Mouse (Mus musculus): ENCODE results near the gene Begain. TPM values are rescaled to one million over a fixed set of nuclear protein-coding genes. Genes with fewer than 3 reads are reported as not detected.

Begain gene
- polyA plus RNA-seq, 1 experiment, result 4.6 TPM

DNA sequence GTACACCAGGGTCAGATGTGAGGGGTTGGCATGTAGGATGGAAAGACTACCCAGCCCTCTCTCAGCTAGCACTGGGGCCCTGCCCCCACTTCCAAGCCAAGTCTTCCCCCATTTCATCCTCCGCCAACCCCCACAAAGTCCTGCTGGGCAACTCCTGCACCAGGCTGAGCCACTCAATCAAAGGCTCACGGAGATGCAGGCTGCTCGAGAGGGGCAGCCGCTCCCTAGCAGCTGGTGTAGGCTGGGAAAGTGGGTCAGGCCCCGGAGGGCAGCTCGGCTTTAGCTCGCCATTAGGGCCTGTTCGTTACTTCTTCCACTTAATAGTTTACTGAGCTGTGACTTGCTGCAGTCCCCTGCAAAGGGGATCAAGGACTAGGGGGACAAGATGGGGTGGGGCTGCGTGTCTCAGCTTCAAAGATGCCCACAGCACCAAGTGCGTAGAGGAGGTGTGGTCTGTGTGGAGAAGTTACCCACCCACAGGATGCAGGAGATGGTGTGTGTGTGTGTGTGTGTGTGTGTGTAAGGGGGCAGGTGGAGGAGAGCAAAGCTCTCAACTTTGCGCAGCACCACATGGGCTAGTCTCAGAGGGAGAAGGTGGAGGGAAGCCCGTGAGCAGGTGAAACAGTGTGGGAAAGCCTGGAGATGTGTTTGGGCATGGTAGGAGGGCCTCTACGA is 22.6 kb upstream of the Begain start:
- Histone ChIP-seq H3K27me3 (ENCODE audit: control insufficient read depth, insufficient read depth, low read length) (no peaks in the 10 kb centered on the region), H3K27ac (ENCODE audit: control insufficient read depth, insufficient read depth, low read depth, low read length) (no peak overlapping the region), H3K4me3 (ENCODE audit: control insufficient read depth, low read depth, low read length) (no peak overlapping the region), H3K36me3 (ENCODE audit: control insufficient read depth, insufficient read depth, low read length) (no peaks in the 10 kb centered on the region), H3K4me1 (ENCODE audit: control insufficient read depth, insufficient read depth, low read length) (peaks cover 4% of the 10 kb centered on the region)
- TF ChIP-seq CTCF (IDR thresholded peaks at IDR 0.05; ENCODE audit: control insufficient read depth, insufficient read depth, insufficient replicate concordance, low read depth, low read length) (no peak), POLR2A (IDR thresholded peaks at IDR 0.05; ENCODE audit: control insufficient read depth, low read depth, low read length) (no peak)

DNA sequence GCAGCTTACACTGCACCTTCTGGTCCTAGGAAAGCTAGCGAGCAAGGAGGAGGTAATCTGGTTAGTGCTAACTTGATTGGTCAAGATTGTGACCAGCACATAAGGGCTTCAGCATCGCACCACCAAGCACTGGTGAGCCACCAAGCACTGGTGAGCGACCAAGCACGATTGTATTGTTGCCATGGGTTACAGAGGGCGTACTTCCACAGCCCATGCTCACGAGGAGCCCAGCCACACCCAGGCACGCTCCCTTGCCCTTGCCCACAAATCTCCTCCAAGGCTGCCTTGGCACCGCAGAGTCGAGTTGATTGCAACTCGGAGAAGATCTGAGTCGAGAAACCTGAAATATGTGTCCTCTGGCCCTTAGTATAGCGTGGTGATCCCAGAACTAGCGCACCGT is 22.0 kb upstream of the Begain start:
- no peak for TF ChIP-seq POLR2A (IDR thresholded peaks at IDR 0.05; ENCODE audit: control insufficient read depth, low read depth, low read length)
- TF ChIP-seq CTCF (IDR thresholded peaks at IDR 0.05; ENCODE audit: control insufficient read depth, insufficient read depth, insufficient replicate concordance, low read depth, low read length), result no peak
- H3K4me3 ChIP-seq (ENCODE audit: control insufficient read depth, low read depth, low read length), result no peak overlapping the region
- H3K4me1 ChIP-seq (ENCODE audit: control insufficient read depth, insufficient read depth, low read length), result peaks cover 4% of the 10 kb centered on the region
- no peaks in the 10 kb centered on the region for H3K27me3 ChIP-seq (ENCODE audit: control insufficient read depth, insufficient read depth, low read length)
- H3K36me3 ChIP-seq (ENCODE audit: control insufficient read depth, insufficient read depth, low read length), result no peaks in the 10 kb centered on the region
- H3K27ac ChIP-seq (ENCODE audit: control insufficient read depth, insufficient read depth, low read depth, low read length), result no peak overlapping the region

DNA sequence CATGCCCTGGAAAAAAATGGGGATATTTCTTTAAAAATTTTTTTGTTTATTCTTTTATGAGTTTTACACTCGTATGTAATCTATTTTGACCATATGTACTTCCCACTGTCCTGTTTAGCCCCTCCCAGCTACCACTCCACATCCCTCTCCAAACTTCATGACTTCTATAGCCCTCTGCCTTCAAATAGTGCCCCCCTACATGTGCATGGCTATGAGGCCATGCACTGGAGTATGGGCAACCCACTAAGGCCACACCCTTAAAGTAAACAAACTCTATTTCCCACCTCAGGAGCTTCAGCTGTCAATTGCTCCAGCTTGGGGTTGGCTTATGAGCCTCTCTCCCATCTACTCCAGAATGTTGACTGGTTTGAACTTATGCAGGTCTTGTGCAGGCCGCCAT is 18.1 kb upstream of the Begain start:
- TF ChIP-seq CTCF (IDR thresholded peaks at IDR 0.05; ENCODE audit: control insufficient read depth, insufficient read depth, insufficient replicate concordance, low read depth, low read length), result no peak
- no peak for TF ChIP-seq POLR2A (IDR thresholded peaks at IDR 0.05; ENCODE audit: control insufficient read depth, low read depth, low read length)
- peaks cover 4% of the 10 kb centered on the region for H3K4me1 ChIP-seq (ENCODE audit: control insufficient read depth, insufficient read depth, low read length)
- H3K36me3 ChIP-seq (ENCODE audit: control insufficient read depth, insufficient read depth, low read length), result no peaks in the 10 kb centered on the region
- H3K27me3 ChIP-seq (ENCODE audit: control insufficient read depth, insufficient read depth, low read length), result no peaks in the 10 kb centered on the region
- no peak overlapping the region for H3K4me3 ChIP-seq (ENCODE audit: control insufficient read depth, low read depth, low read length)
- no peak overlapping the region for H3K27ac ChIP-seq (ENCODE audit: control insufficient read depth, insufficient read depth, low read depth, low read length)

DNA sequence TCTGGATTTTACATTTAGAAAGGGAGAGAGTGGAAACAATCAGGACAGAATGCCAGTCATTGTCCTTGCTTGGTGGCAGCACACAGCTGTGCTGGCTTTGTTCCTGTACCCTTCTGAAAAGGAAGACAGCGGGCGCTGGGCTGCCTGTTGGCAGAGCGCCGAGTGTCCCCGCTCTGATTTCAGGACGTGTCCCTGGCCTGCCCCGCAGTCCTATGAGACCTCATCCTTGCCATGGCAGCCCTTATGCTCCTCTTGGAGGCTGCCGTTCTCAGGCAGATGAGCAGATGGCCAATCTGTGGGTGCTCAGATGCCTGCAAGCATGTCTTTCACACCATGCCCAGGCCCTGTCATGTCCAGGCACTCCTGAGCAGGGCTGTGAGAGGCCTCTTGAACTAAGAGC is 17.7 kb upstream of the Begain start:
- no peaks in the 10 kb centered on the region for H3K36me3 ChIP-seq (ENCODE audit: control insufficient read depth, insufficient read depth, low read length)
- no peak overlapping the region for H3K27ac ChIP-seq (ENCODE audit: control insufficient read depth, insufficient read depth, low read depth, low read length)
- H3K4me1 ChIP-seq (ENCODE audit: control insufficient read depth, insufficient read depth, low read length), result peaks cover 4% of the 10 kb centered on the region
- H3K4me3 ChIP-seq (ENCODE audit: control insufficient read depth, low read depth, low read length), result no peak overlapping the region
- H3K27me3 ChIP-seq (ENCODE audit: control insufficient read depth, insufficient read depth, low read length), result no peaks in the 10 kb centered on the region
- TF ChIP-seq POLR2A (IDR thresholded peaks at IDR 0.05; ENCODE audit: control insufficient read depth, low read depth, low read length) (no peak), CTCF (IDR thresholded peaks at IDR 0.05; ENCODE audit: control insufficient read depth, insufficient read depth, insufficient replicate concordance, low read depth, low read length) (no peak)

DNA sequence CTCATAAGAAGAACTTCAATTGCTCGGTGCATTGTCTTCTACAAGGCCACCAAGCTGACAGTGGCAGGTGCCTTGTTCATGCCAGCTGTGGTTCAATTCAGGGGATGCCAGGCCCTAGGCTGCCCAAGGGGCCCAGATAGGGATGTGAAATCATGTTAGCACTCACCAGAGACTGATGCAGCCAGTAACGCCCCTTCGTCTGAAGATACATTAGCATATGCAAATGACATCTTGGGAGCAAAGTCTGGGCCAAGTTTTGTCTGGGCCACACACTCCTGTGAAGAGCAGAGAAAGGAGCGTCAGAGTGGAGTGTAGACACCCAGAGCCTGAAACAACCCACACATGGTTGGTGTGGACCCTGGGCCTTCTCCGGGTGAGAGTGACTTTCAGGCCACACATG is 17.0 kb upstream of the Begain start:
- Histone ChIP-seq H3K4me1 (ENCODE audit: control insufficient read depth, insufficient read depth, low read length) (peaks cover 4% of the 10 kb centered on the region), H3K27ac (ENCODE audit: control insufficient read depth, insufficient read depth, low read depth, low read length) (no peak overlapping the region), H3K27me3 (ENCODE audit: control insufficient read depth, insufficient read depth, low read length) (no peaks in the 10 kb centered on the region), H3K4me3 (ENCODE audit: control insufficient read depth, low read depth, low read length) (no peak overlapping the region), H3K36me3 (ENCODE audit: control insufficient read depth, insufficient read depth, low read length) (no peaks in the 10 kb centered on the region)
- TF ChIP-seq CTCF (IDR thresholded peaks at IDR 0.05; ENCODE audit: control insufficient read depth, insufficient read depth, insufficient replicate concordance, low read depth, low read length), result no peak
- TF ChIP-seq POLR2A (IDR thresholded peaks at IDR 0.05; ENCODE audit: control insufficient read depth, low read depth, low read length), result no peak

DNA sequence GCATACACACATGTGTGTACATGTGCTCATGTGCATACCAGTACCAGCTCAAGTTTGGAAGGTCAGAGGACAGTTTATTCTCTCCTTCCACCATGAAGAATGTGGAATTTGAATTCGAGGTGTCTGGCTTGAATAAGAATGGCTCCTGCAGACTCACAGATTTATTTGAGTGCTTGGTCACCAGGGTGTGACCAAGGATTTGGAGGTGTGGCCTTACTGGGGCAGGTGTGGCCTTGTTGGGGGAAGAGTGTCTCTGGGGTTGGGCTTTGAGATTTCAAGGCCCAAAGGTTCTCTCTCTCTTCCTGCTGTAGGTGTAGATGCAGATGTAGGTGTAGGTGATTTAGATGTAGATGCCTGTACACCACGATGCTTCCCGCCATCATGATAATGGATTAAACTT is 15.5 kb upstream of the Begain start:
- Histone ChIP-seq H3K36me3 (ENCODE audit: control insufficient read depth, insufficient read depth, low read length) (no peaks in the 10 kb centered on the region), H3K27me3 (ENCODE audit: control insufficient read depth, insufficient read depth, low read length) (no peaks in the 10 kb centered on the region), H3K4me1 (ENCODE audit: control insufficient read depth, insufficient read depth, low read length) (peaks cover under 1% of the 10 kb centered on the region), H3K4me3 (ENCODE audit: control insufficient read depth, low read depth, low read length) (no peak overlapping the region), H3K27ac (ENCODE audit: control insufficient read depth, insufficient read depth, low read depth, low read length) (no peak overlapping the region)
- TF ChIP-seq CTCF (IDR thresholded peaks at IDR 0.05; ENCODE audit: control insufficient read depth, insufficient read depth, insufficient replicate concordance, low read depth, low read length) (no peak), POLR2A (IDR thresholded peaks at IDR 0.05; ENCODE audit: control insufficient read depth, low read depth, low read length) (no peak)

DNA sequence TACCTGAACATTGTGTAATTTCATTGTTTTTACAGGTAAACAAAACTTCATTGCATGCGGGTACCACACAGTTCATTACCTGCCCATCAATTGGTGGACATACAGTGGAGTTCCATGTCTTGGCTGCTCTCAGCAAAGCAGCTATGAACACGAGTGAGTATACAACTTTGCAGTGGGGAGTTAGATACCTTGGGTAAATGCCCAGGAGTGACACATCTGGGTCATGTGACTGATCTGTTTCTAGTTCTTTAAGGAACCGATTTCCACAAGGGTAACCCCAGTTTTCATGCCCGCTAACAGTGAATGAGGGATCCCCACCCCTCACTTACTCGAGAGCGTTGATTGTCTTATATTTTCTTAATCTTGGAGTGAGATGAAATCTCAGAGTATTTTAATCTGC is 9.0 kb upstream of the Begain start:
- Histone ChIP-seq H3K36me3 (ENCODE audit: control insufficient read depth, insufficient read depth, low read length) (no peaks in the 10 kb centered on the region), H3K27me3 (ENCODE audit: control insufficient read depth, insufficient read depth, low read length) (no peaks in the 10 kb centered on the region), H3K4me3 (ENCODE audit: control insufficient read depth, low read depth, low read length) (no peak overlapping the region), H3K4me1 (ENCODE audit: control insufficient read depth, insufficient read depth, low read length) (peaks cover 5% of the 10 kb centered on the region), H3K27ac (ENCODE audit: control insufficient read depth, insufficient read depth, low read depth, low read length) (no peak overlapping the region)
- TF ChIP-seq POLR2A (IDR thresholded peaks at IDR 0.05; ENCODE audit: control insufficient read depth, low read depth, low read length) (no peak), CTCF (IDR thresholded peaks at IDR 0.05; ENCODE audit: control insufficient read depth, insufficient read depth, insufficient replicate concordance, low read depth, low read length) (no peak)

All from testis, adult 2 months (tissue).